Mouse (Mus musculus): ENCODE measurements around the gene Bbs7. TPM values are rescaled to one million over a fixed set of nuclear protein-coding genes. Genes with fewer than 3 reads are reported as not detected.

The Bbs7 gene
- total RNA-seq, 1 experiment from 2014 or later = 9.0 TPM

- DNase-seq = peak; percentile 27
Observed at GRCm38 (mm10) chr3:36551851-36552384, 61.4 kb downstream of the Bbs7 start.

GRCm38 (mm10) chr3:36551343-36551742 lies 61.9 kb downstream of the Bbs7 start:
- DNase-seq = peak; percentile 30

GRCm38 (mm10) chr3:36544961-36545360 lies 68.3 kb downstream of the Bbs7 start:
- no peak for DNase-seq

- DNase-seq = no peak
Observed at GRCm38 (mm10) chr3:36541399-36541798, 71.9 kb downstream of the Bbs7 start.

- DNase-seq = no peak
Observed at GRCm38 (mm10) chr3:36540756-36541155, 72.5 kb downstream of the Bbs7 start.

GRCm38 (mm10) chr3:36537701-36538470 lies 75.4 kb downstream of the Bbs7 start:
- no peak for DNase-seq

- DNase-seq = no peak
Observed at GRCm38 (mm10) chr3:36536041-36536440, 77.2 kb downstream of the Bbs7 start.

- DNase-seq = peak; percentile 28
Observed at GRCm38 (mm10) chr3:36533201-36533672, 80.0 kb downstream of the Bbs7 start.

- no peak for DNase-seq
Observed at GRCm38 (mm10) chr3:36532738-36533137, 80.5 kb downstream of the Bbs7 start.

GRCm38 (mm10) chr3:36531979-36532542 lies 81.2 kb downstream of the Bbs7 start:
- DNase-seq = no peak

GRCm38 (mm10) chr3:36531242-36531641 lies 82.0 kb downstream of the Bbs7 start:
- DNase-seq = no peak

GRCm38 (mm10) chr3:36530781-36531180 lies 82.5 kb downstream of the Bbs7 start:
- DNase-seq = no peak

GRCm38 (mm10) chr3:36530345-36530744 lies 82.9 kb downstream of the Bbs7 start:
- no peak for DNase-seq

GRCm38 (mm10) chr3:36524466-36524865 lies 88.8 kb downstream of the Bbs7 start:
- DNase-seq = no peak

Other genes with a start within 250 kb of the Bbs7 start
- gene Anxa5, start 137.6 kb downstream of the Bbs7 start, total RNA-seq (2021) = 409 and 424 TPM in 2 replicates
- gene 1810062G17Rik, start 137.5 kb downstream of the Bbs7 start, total RNA-seq (2021) = 0.78 and 1.7 TPM in 2 replicates
- gene Gm11549, start 91.7 kb downstream of the Bbs7 start, total RNA-seq (2021) = 0.23 TPM in 1 of 2 replicates, not detected in the other
- 30.2 and 32.9 TPM in 2 replicates for gene Exosc9, start 60.9 kb downstream of the Bbs7 start, total RNA-seq (2021)
- 28.7 and 30.6 TPM in 2 replicates for gene Ccna2, start 41.3 kb downstream of the Bbs7 start, total RNA-seq (2021)
- gene Trpc3, start 76.7 kb upstream of the Bbs7 start, total RNA-seq (2021) = 2.4 and 2.6 TPM in 2 replicates
- 42.6 and 49.7 TPM in 2 replicates for gene 4932438A13Rik, start 249.6 kb upstream of the Bbs7 start, total RNA-seq (2021)

Measured in adrenal gland, postnatal 14 days (tissue).